11 mouse cellular contexts compared by ENCODE assay signal in the genomic region with DNA sequence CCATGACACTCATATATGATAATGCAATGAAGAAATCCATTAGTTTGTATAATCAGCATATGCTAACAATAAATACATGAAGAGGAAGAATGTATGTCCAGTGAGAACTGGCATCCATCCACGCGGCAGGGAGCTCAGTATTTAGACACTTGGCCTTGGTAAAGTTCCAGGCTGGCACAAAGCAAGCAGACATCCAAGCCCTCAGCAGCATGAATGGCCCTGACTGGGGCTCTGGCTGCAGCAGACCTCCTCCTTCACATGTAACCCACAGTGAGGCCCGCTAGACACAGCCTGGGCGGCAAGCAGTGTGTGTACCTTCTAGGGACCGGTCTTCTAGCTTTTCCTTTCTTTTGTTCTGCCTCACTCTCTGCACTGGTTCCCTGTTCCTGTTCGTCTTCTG. TPM values are rescaled to one million over a fixed set of nuclear protein-coding genes. Genes with fewer than 3 reads are reported as not detected.
DNase-seq lines count a peak whose midpoint lies in the region; ATAC-seq and TF ChIP-seq lines count a peak whose summit lies in the region.
"Had no signal": no experiment of that assay in that cellular context is flagged by ENCODE, and none has a peak within 500 bp of the region (broad histone marks: within the 10 kb centered on the region; RNA-seq: fewer than 3 reads in every experiment).

No protein-coding gene starts in this region.

- no peak overlapping the region for H3K4me3 ChIP-seq in heart, embryonic 16.5 days (ENCODE audit: low read length)
- H3K4me3 ChIP-seq in heart, embryonic 10.5 days: no peak overlapping the region
- H3K4me3 ChIP-seq in midbrain, postnatal 0 days (ENCODE audit: low read depth, low read length): no peak overlapping the region
- H3K4me3 ChIP-seq: embryonic facial prominence, embryonic 15.5 days; liver, embryonic 15.5 days had no signal

- H3K9me3 ChIP-seq in heart, embryonic 16.5 days (replicated peaks; ENCODE audit: control insufficient read depth, low read length): no peaks in the 10 kb centered on the region
- no peaks in the 10 kb centered on the region for H3K9me3 ChIP-seq in heart, embryonic 10.5 days
- H3K9me3 ChIP-seq in midbrain, postnatal 0 days (ENCODE audit: low read length): no peaks in the 10 kb centered on the region
- H3K9me3 ChIP-seq: embryonic facial prominence, embryonic 15.5 days; liver, embryonic 15.5 days had no signal

- no peak for TF ChIP-seq CTCF in midbrain, postnatal 0 days (IDR thresholded peaks at IDR 0.05)

- no peak overlapping the region for H3K4me2 ChIP-seq in heart, embryonic 16.5 days (ENCODE audit: low read depth, low read length)
- no peak overlapping the region for H3K4me2 ChIP-seq in midbrain, postnatal 0 days (ENCODE audit: low read depth, low read length, poor library complexity, severe bottlenecking)
- H3K4me2 ChIP-seq: embryonic facial prominence, embryonic 15.5 days; liver, embryonic 15.5 days had no signal

- no peak for DNase-seq in heart, embryonic 10.5 days (ENCODE audit: low spot score)
- peak; percentile 42 for DNase-seq in ovary, postnatal 36 days (ENCODE audit: low spot score)
- DNase-seq in ovary, postnatal 14 days (ENCODE audit: low spot score): no peak
- peak; percentile 89 for DNase-seq in cerebellum, adult 9-10 months
- DNase-seq in midbrain, postnatal 0 days (ENCODE audit: low spot score): peak; percentile 78
- no peak for DNase-seq in testis, postnatal 14 days (ENCODE audit: low spot score)
- DNase-seq in layer of hippocampus, adult 9-10 months (ENCODE audit: low spot score): no peak

- no peaks in the 10 kb centered on the region for H3K27me3 ChIP-seq in heart, embryonic 16.5 days (ENCODE audit: control insufficient read depth, insufficient read depth, low read length)
- H3K27me3 ChIP-seq in heart, embryonic 10.5 days (ENCODE audit: insufficient read depth, poor library complexity, severe bottlenecking): no peaks in the 10 kb centered on the region
- no peaks in the 10 kb centered on the region for H3K27me3 ChIP-seq in midbrain, postnatal 0 days (ENCODE audit: insufficient read depth, low read length)
- H3K27me3 ChIP-seq: CH12.LX; embryonic facial prominence, embryonic 15.5 days; liver, embryonic 15.5 days had no signal

- ATAC-seq in heart, embryonic 16.5 days (replicated peaks; ENCODE audit: extremely low read depth, insufficient read depth, low FRiP score): 0 out of 2 replicates have a peak, but pooled peaks have one; percentile 62
- peak; percentile 58; the same call in 1 of the 2 replicates for ATAC-seq in midbrain, postnatal 0 days (ENCODE audit: low FRiP score)

- H3K36me3 ChIP-seq in heart, embryonic 16.5 days (ENCODE audit: control insufficient read depth, insufficient read depth): peaks cover 70% of the 10 kb centered on the region
- H3K36me3 ChIP-seq in heart, embryonic 10.5 days: peaks cover 98% of the 10 kb centered on the region
- H3K36me3 ChIP-seq in midbrain, postnatal 0 days (ENCODE audit: insufficient read depth, low read length): peaks cover 29% of the 10 kb centered on the region

- peak overlapping the region; percentile 55; the same call in 1 of the 2 replicates for H3K27ac ChIP-seq in heart, embryonic 16.5 days (ENCODE audit: low read length)
- no peak overlapping the region for H3K27ac ChIP-seq in heart, embryonic 10.5 days
- H3K27ac ChIP-seq in midbrain, postnatal 0 days (ENCODE audit: low read depth, low read length): no peak overlapping the region
- H3K27ac ChIP-seq: embryonic facial prominence, embryonic 15.5 days; liver, embryonic 15.5 days had no signal

- 77% methylated on average over 6 of the region's 6 CpGs for WGBS in heart, embryonic 16.5 days
- WGBS in heart, embryonic 10.5 days: 92% methylated on average over 6 of the region's 6 CpGs
- WGBS in midbrain, postnatal 0 days: 80% methylated on average over 6 of the region's 6 CpGs

- H3K4me1 ChIP-seq in heart, embryonic 16.5 days (ENCODE audit: control insufficient read depth, insufficient read depth, low read length): no peaks in the 10 kb centered on the region
- no peaks in the 10 kb centered on the region for H3K4me1 ChIP-seq in heart, embryonic 10.5 days
- H3K4me1 ChIP-seq in midbrain, postnatal 0 days (ENCODE audit: insufficient read depth, low read length): no peaks in the 10 kb centered on the region
- H3K4me1 ChIP-seq: embryonic facial prominence, embryonic 15.5 days; liver, embryonic 15.5 days had no signal

- H3K9ac ChIP-seq in heart, embryonic 16.5 days (ENCODE audit: low read length): no peak overlapping the region
- H3K9ac ChIP-seq in midbrain, postnatal 0 days (replicated peaks; ENCODE audit: low read length, poor library complexity, severe bottlenecking): no peak overlapping the region
- H3K9ac ChIP-seq: embryonic facial prominence, embryonic 15.5 days; liver, embryonic 15.5 days had no signal

RNA-seq across cellular contexts. Expression of a gene that starts 34.1 kb away (rescaled TPM):
- polyA plus RNA-seq in heart, embryonic 16.5 days (2015; fragmentation: Nextera tagmentation; extraction: Ambion mirVana): 33.1 and 36.5 TPM in 2 replicates
- 43.6 and 46.0 TPM in 2 replicates for polyA plus RNA-seq in heart, embryonic 10.5 days (2016; fragmentation: Nextera tagmentation; extraction: Ambion mirVana)
- total RNA-seq in midbrain, postnatal 0 days (2014; rRNA removed): 34.0 and 34.4 TPM in 2 replicates
- 33.2 and 43.8 TPM in 2 replicates for polyA plus RNA-seq in midbrain, postnatal 0 days (2015; fragmentation: Nextera tagmentation; extraction: Ambion mirVana)

Comparison
In these comparisons a context has a peak if more than half of its experiments do, and no peak if none do; other contexts are left out.
1. DNase-seq: peak in ovary, postnatal 36 days (single experiment), cerebellum, adult 9-10 months (single experiment) and midbrain, postnatal 0 days (single experiment); none in heart, embryonic 10.5 days (single experiment), ovary, postnatal 14 days (single experiment), testis, postnatal 14 days (single experiment) and layer of hippocampus, adult 9-10 months (single experiment).